Mouse (Mus musculus) limb, embryonic 15.5 days (tissue): ENCODE measurements at regions not wholly inside any gene's neighbourhood (a gene's known extent, or its start where the extent isn't known, plus 50 kb on each side); places are given as distances from the start of the nearest gene placed in this dataset.

Experiments
- ATAC-seq: fragments of 200-750 bp; cut with Nextera tagmentation; 2 replicates; pipeline ENCODE4 v1.8.0; 2017; ENCODE audit warnings: low read depth, moderate TSS enrichment; ENCODE audit not compliant: insufficient number of reproducible peaks, low FRiP score, low TSS enrichment
- H3K27ac ChIP-seq: fragments of 300-500 bp; sonication (generic); 2 replicates; pipeline ENCODE4 v1.5.1; 2015; ENCODE audit warnings: moderate library complexity, mild to moderate bottlenecking, inconsistent platforms
- H3K27me3 ChIP-seq: fragments of 300-500 bp; sonication (generic); 2 replicates; pipeline ENCODE4 v1.6.1; 2015; ENCODE audit warnings: inconsistent platforms
- H3K36me3 ChIP-seq: fragments of 300-500 bp; sonication (generic); 2 replicates; pipeline ENCODE4 v1.6.1; 2015; ENCODE audit warnings: inconsistent platforms
- H3K4me1 ChIP-seq: fragments of 300-500 bp; sonication (generic); 2 replicates; pipeline ENCODE4 v1.6.1; 2015; ENCODE audit warnings: inconsistent platforms
- H3K4me2 ChIP-seq: fragments of 300-500 bp; sonication (generic); 2 replicates; pipeline ENCODE4 v1.6.1; 2015; ENCODE audit warnings: mild to moderate bottlenecking, inconsistent platforms
- H3K4me3 ChIP-seq: fragments of 300-500 bp; sonication (generic); 2 replicates; pipeline ENCODE4 v1.5.1; 2015; ENCODE audit warnings: mild to moderate bottlenecking, inconsistent platforms
- H3K9ac ChIP-seq: fragments of 300-500 bp; sonication (generic); 2 replicates; pipeline ENCODE4 v1.6.1; 2015; ENCODE audit warnings: inconsistent platforms
- H3K9me3 ChIP-seq: fragments of 300-500 bp; sonication (generic); 2 replicates; pipeline ENCODE4 v1.6.1; 2016; ENCODE audit warnings: inconsistent platforms
- WGBS: fragments of 180-500 bp; shearing (Covaris S2); methylation state at CpG from one replicate; pipeline ENCODE4 v1.1.7; 2015; 5-methylcytosine and 5-hydroxymethylcytosine counted together

DNA sequence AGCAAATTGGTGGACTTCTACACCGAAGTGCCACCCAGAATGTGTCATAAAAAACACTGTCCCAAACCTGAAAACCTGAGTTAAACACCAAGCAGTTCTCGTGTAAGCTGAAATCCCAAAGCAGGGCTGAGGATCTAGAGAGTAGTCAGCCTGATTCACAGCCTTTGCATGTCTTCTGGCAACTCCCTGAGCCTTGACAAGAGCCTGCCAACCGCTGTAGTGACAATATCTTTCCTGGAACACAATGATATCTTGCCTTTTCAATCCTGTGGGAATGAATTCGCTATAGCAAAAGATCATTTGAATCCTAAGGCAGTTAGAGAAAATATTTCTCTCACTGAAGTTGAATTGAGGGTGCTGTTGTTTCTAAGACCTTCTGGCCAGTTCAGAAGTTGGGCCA, 110.4 kb downstream of the Tbx19 start:
- no peaks in the 10 kb centered on the region for H3K9me3 ChIP-seq
- H3K27me3 ChIP-seq: no peaks in the 10 kb centered on the region
- no peak overlapping the region for H3K4me2 ChIP-seq
- no peak overlapping the region for H3K9ac ChIP-seq
- WGBS: 77% methylated on average over 4 of the region's 4 CpGs
- peaks cover 3% of the 10 kb centered on the region; the same call in 1 of the 2 replicates for H3K4me1 ChIP-seq
- no peak for ATAC-seq
- no peak overlapping the region for H3K4me3 ChIP-seq
- no peak overlapping the region for H3K27ac ChIP-seq
- no peaks in the 10 kb centered on the region for H3K36me3 ChIP-seq

- Histone ChIP-seq H3K27ac (no peak overlapping the region), H3K27me3 (no peaks in the 10 kb centered on the region), H3K4me3 (no peak overlapping the region), H3K36me3 (no peaks in the 10 kb centered on the region), H3K9me3 (no peaks in the 10 kb centered on the region), H3K9ac (no peak overlapping the region), H3K4me1 (peaks cover 3% of the 10 kb centered on the region; the same call in 1 of the 2 replicates), H3K4me2 (no peak overlapping the region)
- WGBS: 10% methylated on average over 6 of the region's 7 CpGs
- no peak for ATAC-seq
Measured at GRCm38 (mm10) chr1:165046637-165047036, 111.3 kb upstream of the Xcl1 start.

GRCm38 (mm10) chr1:165046056-165046455, 110.7 kb upstream of the Xcl1 start:
- H3K9me3 ChIP-seq: no peaks in the 10 kb centered on the region
- H3K36me3 ChIP-seq: no peaks in the 10 kb centered on the region
- no peak overlapping the region for H3K4me2 ChIP-seq
- no peak for ATAC-seq
- no peak overlapping the region for H3K9ac ChIP-seq
- H3K4me1 ChIP-seq: peaks cover 3% of the 10 kb centered on the region; the same call in 1 of the 2 replicates
- no peaks in the 10 kb centered on the region for H3K27me3 ChIP-seq
- no peak overlapping the region for H3K4me3 ChIP-seq
- no peak overlapping the region for H3K27ac ChIP-seq
- WGBS: 57% methylated on average over 4 of the region's 4 CpGs

DNA sequence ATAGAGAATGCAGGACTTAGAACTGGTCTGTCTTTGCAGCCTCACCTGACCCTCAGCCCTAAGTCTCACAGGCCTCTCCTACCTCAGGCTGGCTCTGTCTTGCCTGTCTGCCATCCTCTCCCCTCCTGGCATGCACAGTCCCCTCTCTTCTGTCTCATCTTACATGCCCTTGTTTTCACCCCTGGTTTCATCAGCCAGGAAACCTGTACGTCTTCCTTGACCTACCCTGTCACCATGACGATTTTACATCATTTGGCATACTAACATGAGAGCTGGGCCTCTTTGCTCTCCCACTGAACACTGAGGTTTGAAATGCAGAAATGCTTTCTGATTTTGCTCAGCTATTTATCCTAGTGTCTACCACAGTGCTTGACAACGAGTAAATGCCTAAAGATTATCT, 108.0 kb upstream of the Xcl1 start:
- H3K27me3 ChIP-seq: no peaks in the 10 kb centered on the region
- ATAC-seq: no peak
- peaks cover 3% of the 10 kb centered on the region; the same call in 1 of the 2 replicates for H3K4me1 ChIP-seq
- no peaks in the 10 kb centered on the region for H3K36me3 ChIP-seq
- no peak overlapping the region for H3K4me3 ChIP-seq
- 50% methylated on average over 3 of the region's 3 CpGs for WGBS
- no peak overlapping the region for H3K9ac ChIP-seq
- H3K27ac ChIP-seq: no peak overlapping the region
- H3K4me2 ChIP-seq: no peak overlapping the region
- no peaks in the 10 kb centered on the region for H3K9me3 ChIP-seq

- Histone ChIP-seq H3K9me3 (no peaks in the 10 kb centered on the region), H3K9ac (no peak overlapping the region), H3K4me3 (no peak overlapping the region), H3K4me1 (peaks cover 3% of the 10 kb centered on the region; the same call in 1 of the 2 replicates), H3K4me2 (no peak overlapping the region), H3K27me3 (no peaks in the 10 kb centered on the region), H3K36me3 (no peaks in the 10 kb centered on the region), H3K27ac (no peak overlapping the region)
- 79% methylated on average over 2 of the region's 2 CpGs for whole genome bisulfite sequencing
- no peak for ATAC-seq
Measured at GRCm38 (mm10) chr1:165042105-165042504, 106.8 kb upstream of the Xcl1 start.

- no peak overlapping the region for H3K4me2 ChIP-seq
- no peaks in the 10 kb centered on the region for H3K36me3 ChIP-seq
- no peak overlapping the region for H3K9ac ChIP-seq
- no peak overlapping the region for H3K27ac ChIP-seq
- H3K4me3 ChIP-seq: no peak overlapping the region
- no peaks in the 10 kb centered on the region for H3K27me3 ChIP-seq
- no peaks in the 10 kb centered on the region for H3K9me3 ChIP-seq
- ATAC-seq: no peak
- 58% methylated on average over 3 of the region's 3 CpGs for WGBS
- H3K4me1 ChIP-seq: no peaks in the 10 kb centered on the region
Measured at GRCm38 (mm10) chr1:165036631-165037030, 101.3 kb upstream of the Xcl1 start.

DNA sequence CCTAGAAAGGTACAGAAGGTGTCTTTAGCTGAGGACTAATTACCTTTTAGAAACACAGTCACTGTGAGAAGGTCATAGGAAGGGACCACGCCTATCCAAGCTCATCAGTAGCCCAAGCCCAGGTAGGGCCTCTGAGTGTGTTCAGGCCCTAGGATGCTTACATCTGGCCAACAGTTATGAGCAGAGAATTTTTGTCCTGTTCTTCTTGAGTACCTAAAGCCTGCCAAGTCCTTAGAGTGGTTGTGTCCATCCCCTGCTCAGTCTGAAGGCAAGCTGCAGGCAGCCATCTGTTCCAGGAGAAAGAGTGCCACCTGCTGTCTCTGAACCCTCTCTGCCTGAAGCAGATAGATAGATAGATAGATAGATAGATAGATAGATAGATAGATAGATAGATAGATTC, 100.3 kb upstream of the Xcl1 start:
- Histone ChIP-seq H3K9ac (no peak overlapping the region), H3K36me3 (no peaks in the 10 kb centered on the region), H3K27me3 (no peaks in the 10 kb centered on the region), H3K4me2 (no peak overlapping the region), H3K27ac (no peak overlapping the region), H3K4me3 (no peak overlapping the region), H3K9me3 (no peaks in the 10 kb centered on the region), H3K4me1 (no peaks in the 10 kb centered on the region)
- no peak for ATAC-seq
- WGBS: 82% methylated on average over 1 of the region's 1 CpGs

DNA sequence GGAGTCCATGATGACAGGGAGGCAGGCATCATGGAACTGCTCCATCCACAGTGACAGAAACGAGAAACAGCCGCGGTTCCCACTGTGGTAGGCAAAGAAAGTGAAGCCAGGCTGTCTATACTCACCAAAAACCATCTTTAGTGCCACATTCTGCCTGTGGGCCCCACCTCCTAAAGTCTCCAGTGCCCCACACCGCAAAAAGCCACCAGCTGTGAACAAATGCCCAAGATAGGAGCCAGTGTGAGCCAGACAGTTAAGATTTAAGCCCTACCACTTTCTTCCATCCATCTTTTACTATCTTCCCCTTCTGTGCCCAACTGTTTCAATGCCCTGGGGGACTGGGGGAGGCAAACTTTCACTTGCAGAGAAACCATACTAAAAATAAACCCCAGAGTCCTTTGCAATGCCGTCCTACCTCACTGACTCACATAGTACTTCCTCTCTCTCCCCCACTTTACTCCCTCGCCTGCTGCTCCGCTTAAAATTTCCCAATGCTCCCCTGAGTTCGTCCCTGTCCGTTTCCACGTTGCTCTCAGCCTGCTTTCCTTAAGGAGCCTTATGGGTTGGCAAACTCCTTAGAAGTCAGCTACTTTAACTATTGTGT, 85.7 kb upstream of the Xcl1 start:
- Histone ChIP-seq H3K4me1 (no peaks in the 10 kb centered on the region), H3K4me2 (no peak overlapping the region), H3K9me3 (no peaks in the 10 kb centered on the region), H3K9ac (no peak overlapping the region), H3K27ac (no peak overlapping the region), H3K4me3 (no peak overlapping the region), H3K36me3 (no peaks in the 10 kb centered on the region), H3K27me3 (no peaks in the 10 kb centered on the region)
- 44% methylated on average over 10 of the region's 10 CpGs for WGBS
- no peak for ATAC-seq

- WGBS: 15% methylated on average over 16 of the region's 16 CpGs
- Histone ChIP-seq H3K27ac (no peak overlapping the region), H3K27me3 (no peaks in the 10 kb centered on the region), H3K4me3 (peak overlapping the region; percentile 33), H3K9ac (no peak overlapping the region), H3K4me2 (peak overlapping the region; percentile 53), H3K4me1 (no peaks in the 10 kb centered on the region), H3K9me3 (no peaks in the 10 kb centered on the region), H3K36me3 (no peaks in the 10 kb centered on the region)
- no peak for ATAC-seq
Measured at GRCm38 (mm10) chr1:165018692-165019309, 83.5 kb upstream of the Xcl1 start.

GRCm38 (mm10) chr1:165018236-165018635, 82.9 kb upstream of the Xcl1 start:
- H3K27ac ChIP-seq: no peak overlapping the region
- H3K27me3 ChIP-seq: no peaks in the 10 kb centered on the region
- no peaks in the 10 kb centered on the region for H3K36me3 ChIP-seq
- H3K4me2 ChIP-seq: no peak overlapping the region
- no peaks in the 10 kb centered on the region for H3K4me1 ChIP-seq
- 87% methylated on average over 4 of the region's 4 CpGs for WGBS
- H3K4me3 ChIP-seq: no peak overlapping the region
- H3K9ac ChIP-seq: no peak overlapping the region
- no peak for ATAC-seq
- H3K9me3 ChIP-seq: no peaks in the 10 kb centered on the region

GRCm38 (mm10) chr1:165017793-165018192, 82.5 kb upstream of the Xcl1 start:
- Histone ChIP-seq H3K27ac (no peak overlapping the region), H3K4me3 (no peak overlapping the region), H3K27me3 (no peaks in the 10 kb centered on the region), H3K36me3 (no peaks in the 10 kb centered on the region), H3K9me3 (no peaks in the 10 kb centered on the region), H3K4me1 (no peaks in the 10 kb centered on the region), H3K4me2 (no peak overlapping the region), H3K9ac (no peak overlapping the region)
- WGBS: 87% methylated on average over 6 of the region's 6 CpGs
- no peak for ATAC-seq

DNA sequence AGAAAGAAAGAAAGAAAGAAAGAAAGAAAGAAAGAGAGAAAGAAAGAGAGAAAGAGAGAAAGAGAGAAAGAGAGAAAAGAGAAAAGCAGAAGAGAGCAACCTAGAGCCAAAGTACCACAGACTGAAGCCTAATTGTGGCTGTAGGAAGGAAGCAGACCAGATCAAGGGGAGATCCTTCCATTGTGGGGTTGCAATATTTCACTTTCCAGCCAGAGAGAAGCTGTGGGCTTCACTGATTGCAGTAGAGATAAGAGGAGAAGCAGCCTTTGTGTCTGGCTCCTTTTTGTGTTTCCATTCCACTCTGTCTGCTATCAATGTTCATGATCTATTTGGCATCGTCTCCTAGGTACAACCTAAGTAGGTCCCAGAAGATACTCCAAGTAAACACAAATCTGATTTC, 79.0 kb upstream of the Xcl1 start:
- Histone ChIP-seq H3K4me1 (no peaks in the 10 kb centered on the region), H3K9ac (no peak overlapping the region), H3K27ac (no peak overlapping the region), H3K36me3 (no peaks in the 10 kb centered on the region), H3K4me3 (no peak overlapping the region), H3K4me2 (no peak overlapping the region), H3K9me3 (no peaks in the 10 kb centered on the region), H3K27me3 (no peaks in the 10 kb centered on the region)
- no peak for ATAC-seq
- 68% methylated on average over 1 of the region's 1 CpGs for WGBS

- no peaks in the 10 kb centered on the region for H3K27me3 ChIP-seq
- no peak overlapping the region for H3K9ac ChIP-seq
- H3K4me3 ChIP-seq: no peak overlapping the region
- H3K27ac ChIP-seq: no peak overlapping the region
- H3K4me1 ChIP-seq: no peaks in the 10 kb centered on the region
- ATAC-seq: no peak
- no peak overlapping the region for H3K4me2 ChIP-seq
- H3K36me3 ChIP-seq: no peaks in the 10 kb centered on the region
- WGBS: 76% methylated on average over 2 of the region's 2 CpGs
- H3K9me3 ChIP-seq: no peaks in the 10 kb centered on the region
Measured at GRCm38 (mm10) chr1:165013428-165013827, 78.1 kb upstream of the Xcl1 start.
